Mouse (Mus musculus) forebrain, embryonic 11.5 days (tissue): ENCODE measurements at regions not wholly inside any gene's neighbourhood (a gene's known extent, or its start where the extent isn't known, plus 50 kb on each side); places are given as distances from the start of the nearest gene placed in this dataset.

ENCODE experiments used
- ATAC-seq: fragments of 200-750 bp; cut with Nextera tagmentation; replicated peaks from 2 replicates; pipeline ENCODE4 v1.8.0; 2017; ENCODE audit warnings: moderate TSS enrichment; ENCODE audit not compliant: low FRiP score
- DNase-seq: peaks from one replicate; pipeline ENCODE4 v3.0.0-alpha.2; 2017; ENCODE audit warnings: low spot score
- H3K27ac ChIP-seq: fragments of 300-500 bp; sonication (generic); 2 replicates; pipeline ENCODE4 v1.5.1; 2014; ENCODE audit warnings: low read depth, low read length
- H3K27me3 ChIP-seq: fragments of 300-500 bp; sonication (generic); 2 replicates; pipeline ENCODE4 v1.6.1; 2014; ENCODE audit warnings: mild to moderate bottlenecking, low read length, mixed read lengths; ENCODE audit not compliant: control insufficient read depth, insufficient read depth
- H3K36me3 ChIP-seq: fragments of 300-500 bp; sonication (generic); 2 replicates; pipeline ENCODE4 v1.6.1; 2014; ENCODE audit warnings: mild to moderate bottlenecking, low read length, moderate library complexity, mixed read lengths; ENCODE audit not compliant: control insufficient read depth, insufficient read depth
- H3K4me1 ChIP-seq: fragments of 300-500 bp; sonication (generic); replicated peaks from 2 replicates; pipeline ENCODE4 v1.6.1; 2014; ENCODE audit warnings: low read length, mixed read lengths; ENCODE audit not compliant: control insufficient read depth, insufficient read depth
- H3K4me2 ChIP-seq: fragments of 300-500 bp; sonication (generic); 2 replicates; pipeline ENCODE4 v1.6.1; 2014; ENCODE audit warnings: low read depth, mild to moderate bottlenecking, low read length, moderate library complexity, mixed read lengths; ENCODE audit not compliant: severe bottlenecking
- H3K4me3 ChIP-seq: fragments of 300-500 bp; sonication (generic); 2 replicates; pipeline ENCODE4 v1.5.1; 2014; ENCODE audit warnings: low read depth, low read length
- H3K9ac ChIP-seq: fragments of 300-500 bp; sonication (generic); 2 replicates; pipeline ENCODE4 v1.6.1; 2014; ENCODE audit warnings: low read length
- H3K9me3 ChIP-seq: fragments of 300-500 bp; sonication (generic); 2 replicates; pipeline ENCODE4 v1.6.1; 2016; ENCODE audit warnings: low read length, mixed read lengths; ENCODE audit not compliant: control insufficient read depth
- WGBS: fragments of 180-500 bp; shearing (Covaris S2); extraction: QIAGEN DNeasy Blood & Tissue Kit; methylation state at CpG from one replicate; pipeline ENCODE4 v1.1.7; 2014; 5-methylcytosine and 5-hydroxymethylcytosine counted together

DNA sequence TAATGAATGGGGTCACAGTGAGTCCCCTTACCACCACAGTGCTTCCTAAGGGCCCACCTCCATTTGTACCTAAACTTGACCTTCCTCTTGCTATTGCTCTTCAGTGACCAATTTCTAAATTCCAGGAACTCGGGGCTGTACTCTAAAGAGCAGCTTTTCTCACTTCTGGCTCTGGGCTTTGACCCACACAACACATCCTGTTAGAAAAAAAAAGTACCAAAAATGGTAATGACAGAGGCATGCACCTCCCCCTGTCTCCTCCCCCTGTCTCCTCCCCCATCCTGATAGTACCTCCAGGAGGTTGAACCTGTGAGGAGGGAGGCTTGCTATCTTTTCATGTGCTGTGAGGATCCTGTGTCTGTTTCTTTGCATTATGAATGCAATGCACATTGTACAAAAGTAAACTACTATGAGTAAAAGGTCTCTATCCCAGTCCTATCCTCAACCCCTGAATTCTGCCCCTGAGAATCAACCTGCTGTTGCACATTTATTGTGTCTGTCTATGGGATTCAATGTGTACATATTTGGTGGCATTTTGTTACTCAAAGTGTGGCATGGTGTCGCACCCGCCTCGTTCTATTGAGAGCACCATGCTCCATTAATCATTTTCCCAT, 1387.8 kb downstream of the Gsdmc2 start:
- Histone ChIP-seq H3K4me1 (no peaks in the 10 kb centered on the region), H3K27me3 (no peaks in the 10 kb centered on the region), H3K4me2 (no peak overlapping the region), H3K4me3 (no peak overlapping the region), H3K36me3 (no peaks in the 10 kb centered on the region), H3K9me3 (no peaks in the 10 kb centered on the region), H3K27ac (no peak overlapping the region), H3K9ac (no peak overlapping the region)
- WGBS, result 67% methylated on average over 4 of the region's 4 CpGs
- ATAC-seq (no peak), DNase-seq (no peak)

DNA sequence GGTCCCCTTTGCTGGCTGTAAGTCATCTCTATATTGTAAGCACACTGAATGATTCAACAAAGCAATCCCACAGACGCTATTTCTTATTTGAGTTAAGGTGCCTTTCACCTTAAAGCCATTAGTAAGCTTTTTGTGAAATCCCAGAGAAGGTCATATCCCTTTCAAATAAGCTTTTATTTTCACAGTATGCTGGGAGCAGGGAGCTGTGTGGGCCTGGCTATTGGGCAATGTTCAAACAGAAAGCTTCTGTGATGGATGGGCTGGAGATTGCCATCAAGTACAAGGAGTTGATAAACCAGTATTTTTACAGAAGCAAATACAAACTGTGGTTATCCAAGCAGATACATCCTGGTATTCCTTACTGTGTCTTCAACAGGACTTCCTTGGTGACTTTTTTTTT, 1389.0 kb downstream of the Gsdmc2 start:
- H3K4me2 ChIP-seq, result no peak overlapping the region
- H3K4me1 ChIP-seq, result no peaks in the 10 kb centered on the region
- WGBS, result 71% methylated on average over 1 of the region's 1 CpGs
- DNase-seq, result no peak
- H3K9ac ChIP-seq, result no peak overlapping the region
- no peaks in the 10 kb centered on the region for H3K36me3 ChIP-seq
- H3K27ac ChIP-seq, result no peak overlapping the region
- no peak overlapping the region for H3K4me3 ChIP-seq
- no peak for ATAC-seq
- H3K27me3 ChIP-seq, result no peaks in the 10 kb centered on the region
- no peaks in the 10 kb centered on the region for H3K9me3 ChIP-seq

DNA sequence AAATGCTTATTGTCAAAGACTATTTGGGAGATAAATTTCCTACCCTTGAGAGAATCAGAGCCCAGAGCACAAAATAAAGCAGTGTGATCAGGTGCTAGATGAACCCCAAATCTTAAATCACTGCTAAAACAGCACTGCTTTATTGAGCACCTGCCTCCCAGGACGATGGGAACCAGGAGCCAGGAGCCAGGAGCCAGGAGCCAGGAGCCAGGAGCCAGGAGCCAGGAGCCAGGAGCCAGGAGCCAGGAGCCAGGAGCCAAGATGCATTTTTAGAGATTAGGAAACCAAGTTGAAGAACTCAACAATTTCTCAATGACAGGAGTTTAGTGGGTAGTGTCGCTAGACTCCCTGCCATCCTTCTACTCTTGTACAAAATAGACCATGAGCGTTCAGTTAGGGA, 1396.9 kb downstream of the Gsdmc2 start:
- H3K4me1 ChIP-seq, result no peaks in the 10 kb centered on the region
- WGBS, result 84% methylated on average over 3 of the region's 3 CpGs
- no peak for ATAC-seq
- DNase-seq, result no peak
- no peaks in the 10 kb centered on the region for H3K27me3 ChIP-seq
- H3K27ac ChIP-seq, result no peak overlapping the region
- no peak overlapping the region for H3K4me2 ChIP-seq
- H3K36me3 ChIP-seq, result no peaks in the 10 kb centered on the region
- no peaks in the 10 kb centered on the region for H3K9me3 ChIP-seq
- no peak overlapping the region for H3K9ac ChIP-seq
- H3K4me3 ChIP-seq, result no peak overlapping the region

DNA sequence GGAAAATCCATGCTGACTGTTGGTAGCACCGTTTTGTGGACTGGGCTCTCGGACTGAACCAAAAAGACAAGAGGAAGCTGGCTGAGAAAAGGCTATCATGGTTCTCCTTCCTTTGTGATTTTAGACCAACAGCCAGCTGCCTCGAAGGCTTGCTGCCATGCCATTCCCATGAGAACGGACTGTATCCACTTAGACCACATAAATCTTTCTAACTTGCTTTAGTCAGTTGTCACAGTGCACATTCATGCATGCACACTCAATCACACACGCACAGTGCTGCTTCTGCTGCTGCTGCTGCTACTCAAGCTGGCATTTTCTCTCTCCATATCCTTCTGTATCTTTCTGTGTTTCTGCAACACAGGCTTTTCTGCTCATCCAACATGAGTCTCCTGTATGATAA, 1405.8 kb downstream of the Gsdmc2 start:
- H3K9me3 ChIP-seq, result no peaks in the 10 kb centered on the region
- H3K4me3 ChIP-seq, result no peak overlapping the region
- 82% methylated on average over 5 of the region's 5 CpGs for WGBS
- H3K4me1 ChIP-seq, result no peaks in the 10 kb centered on the region
- no peak for DNase-seq
- H3K27ac ChIP-seq, result no peak overlapping the region
- H3K36me3 ChIP-seq, result no peaks in the 10 kb centered on the region
- H3K4me2 ChIP-seq, result no peak overlapping the region
- no peaks in the 10 kb centered on the region for H3K27me3 ChIP-seq
- no peak for ATAC-seq
- H3K9ac ChIP-seq, result no peak overlapping the region

DNA sequence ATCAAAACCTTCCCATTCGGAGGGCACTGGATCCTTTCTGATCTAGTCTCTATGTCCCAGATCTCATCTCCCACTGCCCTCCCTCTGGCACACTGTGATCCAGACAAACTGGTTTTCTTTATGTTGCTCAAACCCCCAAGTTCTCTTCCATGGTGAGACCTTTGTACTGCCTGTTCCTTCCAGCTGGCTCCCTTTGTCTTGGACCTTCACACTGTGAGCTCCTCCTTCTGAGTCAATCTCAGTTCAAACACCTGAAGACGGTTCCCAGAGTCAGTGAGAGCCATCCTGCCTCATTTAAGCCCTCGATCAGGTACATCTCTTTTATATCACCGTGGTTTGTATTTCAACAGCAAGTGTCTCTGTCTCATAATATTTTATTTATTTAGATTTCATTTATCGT, 1408.3 kb downstream of the Gsdmc2 start:
- ATAC-seq, result no peak
- Histone ChIP-seq H3K36me3 (no peaks in the 10 kb centered on the region), H3K4me3 (no peak overlapping the region), H3K9me3 (no peaks in the 10 kb centered on the region), H3K4me1 (no peaks in the 10 kb centered on the region), H3K4me2 (no peak overlapping the region), H3K27ac (no peak overlapping the region), H3K27me3 (no peaks in the 10 kb centered on the region), H3K9ac (no peak overlapping the region)
- 89% methylated on average over 5 of the region's 5 CpGs for WGBS
- DNase-seq, result no peak

DNA sequence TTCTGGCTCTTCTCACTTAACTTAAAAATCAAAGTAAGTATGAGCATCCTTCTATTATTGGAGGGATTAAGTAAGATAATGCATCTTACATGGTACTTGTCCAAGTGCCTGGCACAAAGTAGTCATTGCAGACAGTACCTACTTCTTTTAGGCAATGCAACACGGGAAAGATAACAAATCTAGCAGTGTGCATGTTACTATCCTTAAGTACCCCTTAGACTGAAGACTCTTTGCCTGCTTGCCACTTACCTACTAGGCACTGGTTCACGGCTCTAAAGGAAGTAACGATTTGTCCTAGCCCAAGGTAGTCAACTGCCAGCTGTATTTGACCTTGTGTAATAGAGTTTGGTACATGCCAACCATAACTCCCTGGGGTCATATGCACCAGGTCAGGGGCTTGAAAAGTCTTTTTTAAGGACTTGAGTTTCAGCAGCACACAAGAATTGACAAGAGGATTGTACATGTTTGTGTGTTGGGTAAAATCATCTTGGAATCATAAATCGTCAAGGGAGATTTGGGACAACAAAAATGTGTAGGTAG, 1409.8 kb downstream of the Gsdmc2 start:
- Histone ChIP-seq H3K4me3 (no peak overlapping the region), H3K4me1 (no peaks in the 10 kb centered on the region), H3K4me2 (no peak overlapping the region), H3K27me3 (no peaks in the 10 kb centered on the region), H3K9me3 (no peaks in the 10 kb centered on the region), H3K27ac (no peak overlapping the region), H3K36me3 (no peaks in the 10 kb centered on the region), H3K9ac (no peak overlapping the region)
- 92% methylated on average over 4 of the region's 4 CpGs for WGBS
- no peak for DNase-seq
- ATAC-seq, result no peak

DNA sequence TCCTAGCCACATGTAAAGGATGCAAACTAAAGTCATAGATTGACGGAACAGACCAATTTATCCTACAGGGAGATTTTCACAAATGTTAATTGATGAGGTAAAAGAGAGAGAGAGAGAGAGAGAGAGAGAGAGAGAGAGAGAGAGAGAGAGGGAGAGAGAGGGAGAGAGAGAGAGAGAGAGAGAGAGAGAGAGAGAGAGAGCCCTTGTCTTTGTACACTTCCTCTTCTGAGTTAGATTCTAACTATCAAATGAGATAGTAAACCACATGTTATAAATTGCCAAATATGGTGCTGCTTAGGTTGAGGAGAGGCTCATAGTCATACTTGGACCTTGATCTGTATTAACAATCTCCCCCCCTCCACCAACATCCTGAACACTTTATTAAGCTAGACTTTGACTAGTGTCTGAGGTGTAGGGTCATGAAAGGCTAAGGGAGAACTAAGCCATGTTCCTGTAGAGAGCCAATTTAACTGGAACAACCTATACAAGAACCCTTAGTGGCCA, 1412.2 kb downstream of the Gsdmc2 start:
- no peaks in the 10 kb centered on the region for H3K27me3 ChIP-seq
- H3K4me3 ChIP-seq, result no peak overlapping the region
- no peak for DNase-seq
- H3K9me3 ChIP-seq, result no peaks in the 10 kb centered on the region
- H3K4me1 ChIP-seq, result no peaks in the 10 kb centered on the region
- no peaks in the 10 kb centered on the region for H3K36me3 ChIP-seq
- WGBS, result 93% methylated on average over 1 of the region's 1 CpGs
- H3K9ac ChIP-seq, result no peak overlapping the region
- no peak overlapping the region for H3K27ac ChIP-seq
- no peak overlapping the region for H3K4me2 ChIP-seq
- ATAC-seq, result no peak

DNA sequence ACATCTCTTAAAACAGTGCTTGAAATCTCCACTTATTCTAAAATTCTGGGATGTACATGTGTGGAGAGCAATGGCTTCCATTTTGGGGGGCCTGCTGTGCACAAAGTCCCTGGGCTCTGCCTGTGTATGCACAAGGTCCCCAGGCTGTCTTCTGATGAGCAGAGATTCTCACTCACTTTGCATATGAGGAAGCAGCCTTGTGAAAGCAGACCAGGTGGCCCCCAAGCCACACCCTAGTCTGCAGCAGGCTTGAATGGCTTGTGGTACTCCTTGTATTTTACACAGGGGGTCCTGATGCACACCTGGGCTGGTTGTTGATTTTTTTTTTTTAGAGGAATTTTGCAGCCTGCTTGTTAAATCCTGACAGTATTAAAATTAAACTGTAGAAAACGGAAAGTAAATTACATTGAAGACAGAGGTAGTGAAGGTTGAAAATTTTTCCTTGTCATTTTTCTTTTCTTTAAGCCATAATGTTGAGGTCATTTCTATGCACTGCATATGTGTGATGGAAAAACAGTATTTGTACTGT, 1413.8 kb downstream of the Gsdmc2 start:
- Histone ChIP-seq H3K9ac (no peak overlapping the region), H3K4me1 (no peaks in the 10 kb centered on the region), H3K9me3 (no peaks in the 10 kb centered on the region), H3K27me3 (no peaks in the 10 kb centered on the region), H3K27ac (no peak overlapping the region), H3K36me3 (no peaks in the 10 kb centered on the region), H3K4me2 (no peak overlapping the region), H3K4me3 (no peak overlapping the region)
- ATAC-seq (no peak), DNase-seq (no peak)
- WGBS, result 82% methylated on average over 1 of the region's 1 CpGs

DNA sequence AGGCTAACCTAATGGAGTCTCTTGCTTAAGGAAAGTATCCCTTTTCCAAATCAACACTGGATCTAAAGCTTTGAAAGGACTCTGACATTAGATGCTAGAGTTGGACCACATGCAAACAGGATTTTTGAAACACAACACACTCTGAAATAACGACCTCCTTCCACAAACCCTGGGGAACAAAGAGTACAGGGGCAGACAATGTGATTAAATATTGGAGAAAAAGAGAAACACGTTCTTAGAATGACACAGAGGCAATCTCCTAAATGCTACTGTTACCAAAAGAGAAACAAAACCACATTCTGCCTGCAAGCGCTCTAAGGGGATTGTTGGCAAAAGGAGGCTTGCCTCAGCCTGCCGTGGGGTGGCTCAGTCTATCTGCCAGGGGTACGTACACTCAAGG, 1422.0 kb downstream of the Gsdmc2 start:
- Histone ChIP-seq H3K36me3 (no peaks in the 10 kb centered on the region), H3K4me1 (no peaks in the 10 kb centered on the region), H3K9ac (no peak overlapping the region), H3K4me3 (no peak overlapping the region), H3K9me3 (no peaks in the 10 kb centered on the region), H3K4me2 (no peak overlapping the region), H3K27me3 (no peaks in the 10 kb centered on the region), H3K27ac (no peak overlapping the region)
- no peak for DNase-seq
- WGBS, result 71% methylated on average over 5 of the region's 5 CpGs
- ATAC-seq, result no peak
